In the genomic region with DNA sequence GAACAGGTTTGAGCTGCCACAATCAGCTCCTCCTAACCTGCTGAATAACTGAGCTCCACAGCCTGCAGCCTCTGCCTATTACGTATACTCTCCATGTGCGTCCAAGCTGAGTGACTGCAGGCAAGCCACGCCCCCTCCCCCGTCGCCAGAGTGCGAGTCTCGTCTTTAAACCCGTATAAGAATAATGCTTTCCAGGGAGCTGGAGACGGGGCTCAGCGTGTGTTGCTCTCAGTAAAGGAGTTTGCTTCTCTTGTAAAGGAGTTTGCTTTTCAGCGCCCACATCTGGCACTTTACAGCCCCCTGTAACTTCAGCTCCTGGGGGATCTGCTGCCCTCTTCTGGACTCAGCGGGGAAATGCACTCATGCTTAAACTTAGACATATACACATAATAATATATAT, we compare ENCODE assay signal across 8 mouse cellular contexts. TPM values are rescaled to one million over a fixed set of nuclear protein-coding genes. Genes with fewer than 3 reads are reported as not detected.
DNase-seq lines count a peak whose midpoint lies in the region; ATAC-seq and TF ChIP-seq lines count a peak whose summit lies in the region.

No protein-coding gene starts in this region.

- in situ Hi-C loops in ES-E14 (cut with MboI; ENCODE audit: low sequenced_read_pairs in 2 of 2, unreplicated experiment in 2 of 2) = no loop called here

- no peak for ATAC-seq in forebrain, postnatal 0 days
- peak; percentile 72; the same call in 1 of the 2 replicates for ATAC-seq in limb, embryonic 14.5 days (ENCODE audit: low FRiP score, low read depth)

- no peak for DNase-seq in gastrocnemius, adult 2 months
- no peak for DNase-seq in gastrocnemius, adult 8-10 months (ENCODE audit: low spot score in 2 of 2)
- no peak for DNase-seq in ES-E14 (ENCODE audit: low read depth, low spot score)
- peak; percentile 54 for DNase-seq in forebrain, postnatal 0 days
- peak; percentile 41 for DNase-seq in limb, embryonic 14.5 days (ENCODE audit: low spot score)
- DNase-seq in retina, postnatal 1 day = peak; percentile 57
- no peak for DNase-seq in left cerebral cortex, postnatal 25 days (ENCODE audit: low spot score in 2 of 2)
- DNase-seq in right cerebral cortex, postnatal 25 days = no peak

- no peak for TF ChIP-seq POLR2A in limb, embryonic 14.5 days (IDR thresholded peaks at IDR 0.05; ENCODE audit: borderline replicate concordance, extremely low read depth, insufficient read depth, insufficient read length)

- no peak overlapping the region for H3K4me3 ChIP-seq in gastrocnemius, adult 2 months
- H3K4me3 ChIP-seq in ES-E14 (ENCODE audit: insufficient read depth in 1 of 2, low read depth in 1 of 2, low read length in 2 of 2, poor library complexity in 1 of 2, severe bottlenecking in 1 of 2) = peak overlapping the region; percentile 52 to 87
- H3K4me3 ChIP-seq in forebrain, postnatal 0 days (ENCODE audit: low read depth, low read length) = peak overlapping the region; percentile 2; the same call in 1 of the 2 replicates
- peak overlapping the region; percentile 13 for H3K4me3 ChIP-seq in limb, embryonic 14.5 days (replicated peaks; ENCODE audit: low read length)

- peak; percentile 52 for TF ChIP-seq CTCF in gastrocnemius, adult 2 months (IDR thresholded peaks at IDR 0.05)
- peak; percentile 63 for TF ChIP-seq CTCF in forebrain, postnatal 0 days (IDR thresholded peaks at IDR 0.05; ENCODE audit: low read depth)

- intact Hi-C loops in gastrocnemius, adult 2 months (cut with DNase I) = loop anchor here (2.0 kb wide), 1 partner anchor 19 kb away; no protein-coding TSS in a partner anchor
- intact Hi-C loops in left cerebral cortex, postnatal 25 days (cut with DNase I) = no loop called here

- peaks cover 2 to 17% of the 10 kb centered on the region in 2 experiments; a peak in 2 of 4 replicates for H3K4me1 ChIP-seq in ES-E14 (ENCODE audit: control insufficient read depth in 2 of 2, insufficient read depth in 2 of 2, low read length in 2 of 2, poor library complexity in 1 of 2)
- H3K4me1 ChIP-seq in forebrain, postnatal 0 days (ENCODE audit: insufficient read depth) = no peaks in the 10 kb centered on the region
- H3K4me1 ChIP-seq in limb, embryonic 14.5 days (ENCODE audit: control insufficient read depth, insufficient read depth, low read length) = no peaks in the 10 kb centered on the region

- H3K4me2 ChIP-seq in forebrain, postnatal 0 days (ENCODE audit: low read depth) = peak overlapping the region; percentile 25
- peak overlapping the region; percentile 22; the same call in 1 of the 2 replicates for H3K4me2 ChIP-seq in limb, embryonic 14.5 days (replicated peaks; ENCODE audit: low read depth, low read length, severe bottlenecking)

- WGBS in forebrain, postnatal 0 days = 2% methylated on average over 12 of the region's 12 CpGs
- 3% methylated on average over 12 of the region's 12 CpGs for WGBS in limb, embryonic 14.5 days

- H3K9ac ChIP-seq in ES-E14 (ENCODE audit: insufficient read depth, low read depth, low read length, poor library complexity, severe bottlenecking) = peak overlapping the region; percentile 44; the same call in 1 of the 2 replicates
- H3K9ac ChIP-seq in forebrain, postnatal 0 days = no peak overlapping the region
- H3K9ac ChIP-seq in limb, embryonic 14.5 days (ENCODE audit: low read depth, low read length, severe bottlenecking) = no peak overlapping the region

- H3K27me3 ChIP-seq in forebrain, postnatal 0 days (ENCODE audit: insufficient read depth, low read length) = no peaks in the 10 kb centered on the region
- no peaks in the 10 kb centered on the region for H3K27me3 ChIP-seq in limb, embryonic 14.5 days (ENCODE audit: control insufficient read depth, insufficient read depth, low read length)

- H3K36me3 ChIP-seq in ES-E14 (ENCODE audit: control insufficient read depth, insufficient read depth, low read length, poor library complexity, severe bottlenecking) = no peaks in the 10 kb centered on the region
- no peaks in the 10 kb centered on the region for H3K36me3 ChIP-seq in forebrain, postnatal 0 days (ENCODE audit: insufficient read depth)
- no peaks in the 10 kb centered on the region for H3K36me3 ChIP-seq in limb, embryonic 14.5 days (ENCODE audit: control insufficient read depth, insufficient read depth, low read length)

- no peaks in the 10 kb centered on the region for H3K9me3 ChIP-seq in ES-E14 (ENCODE audit: control insufficient read depth, insufficient read depth, low read depth, low read length)
- no peaks in the 10 kb centered on the region for H3K9me3 ChIP-seq in forebrain, postnatal 0 days (ENCODE audit: low read length)
- no peaks in the 10 kb centered on the region for H3K9me3 ChIP-seq in limb, embryonic 14.5 days (ENCODE audit: control insufficient read depth, low read length)

- peak overlapping the region; percentile 51; the same call in 1 of the 2 replicates for H3K27ac ChIP-seq in gastrocnemius, adult 2 months
- peak overlapping the region; percentile 56 for H3K27ac ChIP-seq in ES-E14 (ENCODE audit: insufficient read depth, low read depth, low read length, poor library complexity, severe bottlenecking)
- H3K27ac ChIP-seq in forebrain, postnatal 0 days (ENCODE audit: low read depth, low read length) = no peak overlapping the region
- peak overlapping the region; percentile 14; the same call in 1 of the 2 replicates for H3K27ac ChIP-seq in limb, embryonic 14.5 days (replicated peaks; ENCODE audit: low read depth, low read length)

TF ChIP-seq in ES-E14, 5 proteins besides CTCF, POLR2A, EP300 and RAD21:
- no peak for TF ChIP-seq CHD2 (IDR thresholded peaks at IDR 0.05; ENCODE audit: low read depth, low read length)
- no peak for TF ChIP-seq MAFK (IDR thresholded peaks at IDR 0.05; ENCODE audit: insufficient read depth, low read depth, low read length)
- TF ChIP-seq ZC3H11A (IDR thresholded peaks at IDR 0.05; ENCODE audit: borderline replicate concordance, low read depth, low read length) = 0 out of 2 replicates have a peak, but pooled peaks have one; percentile 14
- no peak for TF ChIP-seq ZNF384 (IDR thresholded peaks at IDR 0.05; ENCODE audit: low read depth, low read length)
- no peak for TF ChIP-seq HCFC1 (IDR thresholded peaks at IDR 0.05; ENCODE audit: borderline replicate concordance, insufficient read depth, low read length)

RNA-seq across cellular contexts. Expression of a gene that starts 7.2 kb away (rescaled TPM):
- total RNA-seq in gastrocnemius, adult 2 months (2021) = 100 to 1,000 TPM; 177 to 191 TPM
- total RNA-seq in gastrocnemius, adult 8-10 months (2022) = 100 to 1,000 TPM; 163 to 191 (median 187) TPM
- 10.5 and 16.9 TPM in 2 replicates for total RNA-seq in ES-E14 (2012; rRNA removed)
- 2.0 and 4.0 TPM in 2 replicates for total RNA-seq in forebrain, postnatal 0 days (2014; rRNA removed)
- polyA plus RNA-seq in forebrain, postnatal 0 days (2015; fragmentation: Nextera tagmentation; extraction: Ambion mirVana) = 2.7 and 4.3 TPM in 2 replicates
- polyA plus RNA-seq in limb, embryonic 14.5 days (2012; rRNA removed) = 4.9 and 6.0 TPM in 2 replicates
- polyA plus RNA-seq in limb, embryonic 14.5 days (2014; fragmentation: Nextera tagmentation; extraction: Ambion mirVana) = 2.7 and 3.7 TPM in 2 replicates
- 1 to 10 TPM; 4.0 to 4.7 TPM for total RNA-seq in left cerebral cortex, postnatal 25 days (2021)

RNA-seq across cellular contexts. Expression of a gene that starts 23.3 kb away (rescaled TPM):
- total RNA-seq in gastrocnemius, adult 2 months (2021) = 10 to 100 TPM in 1 of 2 experiments, 1 to 10 TPM in 1; 9.2 to 10.5 TPM
- total RNA-seq in gastrocnemius, adult 8-10 months (2022) = 10 to 100 TPM in 2 of 4 experiments, 1 to 10 TPM in 2; 6.8 to 11.5 (median 10.0) TPM
- 67.9 and 71.6 TPM in 2 replicates for total RNA-seq in ES-E14 (2012; rRNA removed)
- total RNA-seq in forebrain, postnatal 0 days (2014; rRNA removed) = 6.7 and 7.8 TPM in 2 replicates
- polyA plus RNA-seq in forebrain, postnatal 0 days (2015; fragmentation: Nextera tagmentation; extraction: Ambion mirVana) = 7.5 and 9.1 TPM in 2 replicates
- polyA plus RNA-seq in limb, embryonic 14.5 days (2012; rRNA removed) = 31.4 and 34.0 TPM in 2 replicates
- polyA plus RNA-seq in limb, embryonic 14.5 days (2014; fragmentation: Nextera tagmentation; extraction: Ambion mirVana) = 23.7 and 26.0 TPM in 2 replicates
- 1 to 10 TPM; 3.4 to 4.9 TPM for total RNA-seq in left cerebral cortex, postnatal 25 days (2021)

RNA-seq across cellular contexts. Expression of a gene that starts 25.5 kb away (rescaled TPM):
- under 1 TPM; 0.28 to 0.61 TPM for total RNA-seq in gastrocnemius, adult 2 months (2021)
- 1 to 10 TPM in 1 of 4 experiments, under 1 TPM in 2, not detected in 1; 0.67 to 1.2 (median 0.94) TPM for total RNA-seq in gastrocnemius, adult 8-10 months (2022)
- total RNA-seq in ES-E14 (2012; rRNA removed) = 26.7 and 32.6 TPM in 2 replicates
- 4.6 and 5.8 TPM in 2 replicates for total RNA-seq in forebrain, postnatal 0 days (2014; rRNA removed)
- polyA plus RNA-seq in forebrain, postnatal 0 days (2015; fragmentation: Nextera tagmentation; extraction: Ambion mirVana) = 6.9 and 7.6 TPM in 2 replicates
- polyA plus RNA-seq in limb, embryonic 14.5 days (2012; rRNA removed) = 15.5 and 18.9 TPM in 2 replicates
- polyA plus RNA-seq in limb, embryonic 14.5 days (2014; fragmentation: Nextera tagmentation; extraction: Ambion mirVana) = 10.9 and 11.5 TPM in 2 replicates
- 1 to 10 TPM; 5.2 to 5.4 TPM for total RNA-seq in left cerebral cortex, postnatal 25 days (2021)

Comparison
In these comparisons a context has a peak if more than half of its experiments do, and no peak if none do; other contexts are left out.
1. DNase-seq: peak in forebrain, postnatal 0 days (single experiment), limb, embryonic 14.5 days (single experiment) and retina, postnatal 1 day (single experiment); none in gastrocnemius, adult 2 months (single experiment), gastrocnemius, adult 8-10 months (0 of 2), ES-E14 (single experiment), left cerebral cortex, postnatal 25 days (0 of 2) and right cerebral cortex, postnatal 25 days (single experiment).